Comparison of ENCODE assay signal across 11 mouse cellular contexts in the genomic region with DNA sequence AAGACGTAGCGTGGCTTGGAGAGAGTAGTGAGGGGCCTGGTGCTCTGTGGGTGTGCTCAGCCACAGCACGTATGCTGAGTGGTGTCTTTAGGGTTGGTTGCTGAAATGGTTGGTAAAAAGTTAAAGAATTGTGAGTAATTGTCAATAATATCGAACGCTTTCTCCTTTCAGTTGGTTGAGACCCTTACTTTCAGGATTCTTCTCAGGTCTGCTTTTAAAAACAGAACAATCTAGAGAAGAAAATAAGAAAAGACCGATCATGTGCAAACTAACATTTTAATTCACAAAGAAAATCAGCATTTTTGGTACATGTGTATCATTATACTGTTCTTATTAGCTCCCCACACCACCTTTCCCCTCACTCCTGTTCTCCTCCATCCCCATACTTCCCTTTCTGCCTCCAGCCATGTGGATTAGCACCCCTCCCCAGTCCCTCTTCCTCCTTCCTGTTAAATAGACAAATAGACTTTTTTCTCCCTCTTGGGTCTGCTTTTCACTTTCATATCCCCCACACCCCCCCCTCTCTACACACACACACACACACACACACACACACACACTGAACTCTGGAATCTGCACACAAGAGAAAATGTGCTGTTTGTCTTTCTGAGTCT. TPM values are rescaled to one million over a fixed set of nuclear protein-coding genes. Genes with fewer than 3 reads are reported as not detected.
DNase-seq lines count a peak whose midpoint lies in the region; ATAC-seq and TF ChIP-seq lines count a peak whose summit lies in the region.
"Had no signal": no experiment of that assay in that cellular context is flagged by ENCODE, and none has a peak within 500 bp of the region (broad histone marks: within the 10 kb centered on the region; RNA-seq: fewer than 3 reads in every experiment).

No protein-coding gene starts in this region.

- peak overlapping the region; percentile 86 for H3K4me2 ChIP-seq in hindbrain, embryonic 14.5 days (replicated peaks)
- H3K4me2 ChIP-seq in intestine, embryonic 16.5 days (ENCODE audit: low read depth, low read length), result peak overlapping the region; percentile 87

- no peak for DNase-seq in hindbrain, embryonic 14.5 days (ENCODE audit: low spot score)
- no peak for DNase-seq in hindbrain, embryonic 10.5 days (ENCODE audit: low spot score)
- DNase-seq in right cerebral cortex, postnatal 14 days, result no peak
- DNase-seq in ovary, postnatal 36 days (ENCODE audit: low spot score), result no peak
- DNase-seq: heart, postnatal 36 days had no signal

- ATAC-seq in hindbrain, embryonic 14.5 days (ENCODE audit: low FRiP score), result no peak
- ATAC-seq in intestine, embryonic 16.5 days, result no peak
- ATAC-seq in megakaryocyte progenitor cell, adult 5-6 weeks (replicated peaks; ENCODE audit: poor library complexity), result peak; percentile 26
- no peak for ATAC-seq in erythroblast, adult 5-6 weeks (replicated peaks; ENCODE audit: low FRiP score, poor library complexity, severe bottlenecking)

- no peaks in the 10 kb centered on the region for H3K9me3 ChIP-seq in hindbrain, embryonic 14.5 days (ENCODE audit: control insufficient read depth, low read length)
- no peaks in the 10 kb centered on the region for H3K9me3 ChIP-seq in hindbrain, embryonic 10.5 days
- no peaks in the 10 kb centered on the region for H3K9me3 ChIP-seq in intestine, embryonic 16.5 days (ENCODE audit: control insufficient read depth, low read length)

- TF ChIP-seq POLR2A in bone marrow macrophage, adult 2 months (IDR thresholded peaks at IDR 0.05; ENCODE audit: borderline replicate concordance, low read depth, low read length), result no peak

- no peak for TF ChIP-seq CTCF in bone marrow macrophage, adult 2 months (IDR thresholded peaks at IDR 0.05; ENCODE audit: low read depth, low read length)

- no peak overlapping the region for H3K27ac ChIP-seq in hindbrain, embryonic 14.5 days
- H3K27ac ChIP-seq in hindbrain, embryonic 10.5 days, result no peak overlapping the region
- H3K27ac ChIP-seq in bone marrow macrophage, adult 2 months (ENCODE audit: insufficient read depth, low read depth, low read length), result peak overlapping the region; percentile 89
- H3K27ac ChIP-seq in intestine, embryonic 16.5 days (ENCODE audit: low read length), result no peak overlapping the region

- H3K4me3 ChIP-seq in hindbrain, embryonic 14.5 days (replicated peaks; ENCODE audit: low read length), result peak overlapping the region; percentile 60; the same call in 1 of the 2 replicates
- no peak overlapping the region for H3K4me3 ChIP-seq in hindbrain, embryonic 10.5 days
- peak overlapping the region; percentile 98 for H3K4me3 ChIP-seq in bone marrow macrophage, adult 2 months (ENCODE audit: insufficient read depth, low read length)
- H3K4me3 ChIP-seq in intestine, embryonic 16.5 days (ENCODE audit: low read length), result peak overlapping the region; percentile 78

- peaks cover 10% of the 10 kb centered on the region; the same call in 1 of the 2 replicates for H3K4me1 ChIP-seq in hindbrain, embryonic 14.5 days (replicated peaks; ENCODE audit: control insufficient read depth, insufficient read depth, low read length)
- H3K4me1 ChIP-seq in hindbrain, embryonic 10.5 days (replicated peaks), result peaks cover 20% of the 10 kb centered on the region
- peaks cover 36% of the 10 kb centered on the region for H3K4me1 ChIP-seq in bone marrow macrophage, adult 2 months (ENCODE audit: control insufficient read depth, insufficient read depth, low read length)
- peaks cover 3% of the 10 kb centered on the region; the same call in 1 of the 2 replicates for H3K4me1 ChIP-seq in intestine, embryonic 16.5 days (ENCODE audit: control insufficient read depth, insufficient read depth, low read length)

- 89% methylated on average over 6 of the region's 6 CpGs for WGBS in hindbrain, embryonic 14.5 days
- WGBS in hindbrain, embryonic 10.5 days, result 84% methylated on average over 6 of the region's 6 CpGs
- WGBS in intestine, embryonic 16.5 days, result 86% methylated on average over 6 of the region's 6 CpGs

- H3K36me3 ChIP-seq in hindbrain, embryonic 14.5 days (replicated peaks; ENCODE audit: control insufficient read depth, insufficient read depth), result no peaks in the 10 kb centered on the region
- no peaks in the 10 kb centered on the region for H3K36me3 ChIP-seq in hindbrain, embryonic 10.5 days
- no peaks in the 10 kb centered on the region for H3K36me3 ChIP-seq in intestine, embryonic 16.5 days (ENCODE audit: control insufficient read depth, insufficient read depth, low read length)

- H3K27me3 ChIP-seq in hindbrain, embryonic 14.5 days (ENCODE audit: control insufficient read depth, insufficient read depth, low read length), result peaks cover 6% of the 10 kb centered on the region; the same call in 1 of the 2 replicates
- peaks cover 23% of the 10 kb centered on the region for H3K27me3 ChIP-seq in hindbrain, embryonic 10.5 days (ENCODE audit: insufficient read depth, poor library complexity, severe bottlenecking)
- H3K27me3 ChIP-seq in intestine, embryonic 16.5 days (replicated peaks; ENCODE audit: control insufficient read depth, insufficient read depth, low read length), result no peaks in the 10 kb centered on the region

- H3K9ac ChIP-seq in hindbrain, embryonic 14.5 days, result no peak overlapping the region
- peak overlapping the region; percentile 6; the same call in 1 of the 2 replicates for H3K9ac ChIP-seq in intestine, embryonic 16.5 days (ENCODE audit: low read depth, low read length)

RNA-seq across cellular contexts. Expression of gene Stambpl1, which starts 2.2 kb away (rescaled TPM):
- polyA plus RNA-seq in hindbrain, embryonic 14.5 days (2014; fragmentation: Nextera tagmentation; extraction: Ambion mirVana), result 18.6 and 26.9 TPM in 2 replicates
- 2.9 and 3.7 TPM in 2 replicates for polyA plus RNA-seq in hindbrain, embryonic 10.5 days (2016; fragmentation: Nextera tagmentation; extraction: Ambion mirVana)
- polyA plus RNA-seq in bone marrow macrophage, adult 2 months (2012; ENCODE audit: insufficient read depth, insufficient read length, missing spikeins), result 28.3 and 30.3 TPM in 2 replicates
- 22.9 and 24.3 TPM in 2 replicates for polyA plus RNA-seq in intestine, embryonic 16.5 days (2015; fragmentation: Nextera tagmentation; extraction: Ambion mirVana)
- 21.1 and 23.9 TPM in 2 replicates for total RNA-seq in megakaryocyte progenitor cell, adult 5-6 weeks (2015)
- 14.4 and 17.8 TPM in 2 replicates for total RNA-seq in megakaryocyte progenitor cell, adult 5-6 weeks (2017)
- 8.6 and 12.5 TPM in 2 replicates for total RNA-seq in erythroblast, adult 5-6 weeks (2015; ENCODE audit: low replicate concordance)
- total RNA-seq in erythroblast, adult 5-6 weeks (2017; ENCODE audit: low replicate concordance), result 2.9 and 9.8 TPM in 2 replicates
- total RNA-seq: MEL had no signal
- polyA plus RNA-seq: erythroblast, embryonic 14.5 days had no signal

RNA-seq across cellular contexts. Expression of gene Ankrd22, which starts 28.4 kb away (rescaled TPM):
- not detected in 2 replicates for polyA plus RNA-seq in hindbrain, embryonic 14.5 days (2014; fragmentation: Nextera tagmentation; extraction: Ambion mirVana)
- not detected in 2 replicates for polyA plus RNA-seq in hindbrain, embryonic 10.5 days (2016; fragmentation: Nextera tagmentation; extraction: Ambion mirVana)
- not detected in 2 replicates for polyA plus RNA-seq in bone marrow macrophage, adult 2 months (2012; ENCODE audit: insufficient read depth, insufficient read length, missing spikeins)
- polyA plus RNA-seq in intestine, embryonic 16.5 days (2015; fragmentation: Nextera tagmentation; extraction: Ambion mirVana), result 2.6 TPM in 2 replicates
- 0.99 and 2.2 TPM in 2 replicates for total RNA-seq in megakaryocyte progenitor cell, adult 5-6 weeks (2015)
- total RNA-seq in megakaryocyte progenitor cell, adult 5-6 weeks (2017), result 0.71 and 1.9 TPM in 2 replicates
- 4.0 and 17.5 TPM in 2 replicates for total RNA-seq in erythroblast, adult 5-6 weeks (2015; ENCODE audit: low replicate concordance)
- 4.6 and 8.0 TPM in 2 replicates for total RNA-seq in erythroblast, adult 5-6 weeks (2017; ENCODE audit: low replicate concordance)
- total RNA-seq: heart, postnatal 36 days; MEL had no signal
- polyA plus RNA-seq: erythroblast, embryonic 14.5 days had no signal
